Mouse (Mus musculus) megakaryocyte, embryonic 14.5 days (primary cell): Measurements from ENCODE around the gene Fam229a. TPM values are rescaled to one million over a fixed set of nuclear protein-coding genes. Genes with fewer than 3 reads are reported as not detected.
"Not testable (repeated sequence)": the region's sequence is repeated elsewhere in the genome, so short reads cannot be mapped to it uniquely, and the experiment has no call there.

Source experiments
- H3K27me3 ChIP-seq: replicated peaks from 2 replicates; pipeline ENCODE3; 2012; ENCODE audit warnings: inconsistent platforms
- H3K36me3 ChIP-seq: replicated peaks from 2 replicates; pipeline ENCODE3; 2012; ENCODE audit warnings: low read length, inconsistent platforms, mixed read lengths
- H3K4me1 ChIP-seq: 2 replicates; pipeline ENCODE4 v1.6.1; 2012; ENCODE audit warnings: inconsistent platforms
- H3K4me3 ChIP-seq: replicated peaks from 2 replicates; pipeline ENCODE3; 2012; ENCODE audit warnings: moderate library complexity, mild to moderate bottlenecking, inconsistent platforms
- H3K9me3 ChIP-seq: 2 replicates; pipeline ENCODE4 v1.6.1; 2012; ENCODE audit warnings: inconsistent platforms
- FLI1 ChIP-seq: IDR thresholded peaks from 2 replicates; pipeline ENCODE4 v1.6.1; 2012; ENCODE audit warnings: low read length, inconsistent platforms, mixed read lengths
- GATA1 ChIP-seq: IDR thresholded peaks from 3 replicates; pipeline ENCODE4 v1.6.1; 2012; ENCODE audit warnings: mixed read lengths, low read length, inconsistent platforms, borderline replicate concordance
- polyA plus RNA-seq: library from polyadenylated mRNA; stranded (reverse); fragments of >175 nt; gene quantifications from 2 replicates; pipeline ENCODE4 v1.2.3, GENCODE M21; 2012; ENCODE audit warnings: low replicate concordance; ENCODE audit not compliant: insufficient read depth

Fam229a gene
- 2.1 TPM in 1 of 2 replicates, not detected in the other for polyA plus RNA-seq

DNA sequence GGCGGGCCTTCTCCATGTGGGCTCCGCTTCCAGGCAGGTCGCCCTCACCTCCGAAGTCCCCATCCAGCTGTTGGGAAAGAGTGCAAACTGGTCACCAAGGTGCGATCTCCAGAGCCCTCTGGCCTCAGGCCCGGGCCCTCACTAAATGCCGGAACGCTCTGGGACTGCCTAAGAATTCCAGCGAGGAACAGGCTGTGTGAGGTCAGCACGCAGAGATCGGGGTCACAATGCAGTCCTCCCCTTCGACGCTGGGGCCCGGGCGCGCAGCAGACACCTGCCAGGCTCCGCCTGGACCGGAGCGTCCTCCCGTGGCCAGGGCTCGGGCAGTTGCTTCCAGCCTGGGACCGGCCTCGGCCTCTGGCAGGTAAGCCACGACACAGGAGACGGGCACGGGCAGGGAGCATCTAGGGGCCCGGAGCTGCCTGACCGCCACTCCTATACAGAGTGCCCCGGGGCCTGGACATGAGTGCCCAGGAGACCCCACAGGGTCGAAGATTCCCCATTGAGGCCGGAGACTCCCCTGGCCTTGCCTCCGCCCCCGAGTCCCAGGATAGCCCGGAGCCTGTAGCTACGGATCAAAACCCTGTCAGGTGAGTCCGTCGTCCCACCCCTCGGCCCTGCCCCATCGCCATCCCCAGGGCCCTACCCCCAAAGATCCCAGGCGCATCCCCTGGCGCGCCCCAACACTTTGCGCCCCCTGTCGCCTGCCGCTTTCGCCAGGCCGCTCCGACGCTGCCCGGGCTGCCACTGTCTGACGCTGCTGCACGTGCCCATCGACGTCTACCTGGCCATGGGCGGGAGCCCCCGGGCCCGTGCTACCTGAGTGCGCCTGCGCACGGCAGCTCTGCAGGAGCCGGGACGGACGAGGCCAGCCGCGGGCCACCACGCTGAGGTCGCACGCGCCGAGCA lies at the start of gene Fam229a, which contains the start of gene Tssk3:
Gene Fam229a, plus strand, starts transcription at position 219 of the 909 bp plus-strand sequence.
Gene Tssk3, minus strand, starts transcription at position 51 of the 909 bp plus-strand sequence.
- peaks cover 35% of the 10 kb centered on the region for H3K36me3 ChIP-seq

GRCm38 (mm10) chr4:129447360-129447759 lies 43.6 kb upstream of the Fam229a start:
- Histone ChIP-seq H3K4me1 (peaks cover 28% of the 10 kb centered on the region), H3K36me3 (no peaks in the 10 kb centered on the region), H3K27me3 (peaks cover 18% of the 10 kb centered on the region), H3K4me3 (no peak overlapping the region), H3K9me3 (no peaks in the 10 kb centered on the region)
- no peak for TF ChIP-seq FLI1
- no peak for TF ChIP-seq GATA1

More for the DNA sequence above, at the start of gene Fam229a, which contains the start of gene Tssk3:
- Histone ChIP-seq H3K27me3 (peaks cover 23% of the 10 kb centered on the region), H3K4me3 (peak within 1 kb of the TSS; percentile 33), H3K4me1 (peaks cover 29% of the 10 kb centered on the region), H3K9me3 (no peaks in the 10 kb centered on the region)
- TF ChIP-seq FLI1 (no peak), GATA1 (no peak)

DNA sequence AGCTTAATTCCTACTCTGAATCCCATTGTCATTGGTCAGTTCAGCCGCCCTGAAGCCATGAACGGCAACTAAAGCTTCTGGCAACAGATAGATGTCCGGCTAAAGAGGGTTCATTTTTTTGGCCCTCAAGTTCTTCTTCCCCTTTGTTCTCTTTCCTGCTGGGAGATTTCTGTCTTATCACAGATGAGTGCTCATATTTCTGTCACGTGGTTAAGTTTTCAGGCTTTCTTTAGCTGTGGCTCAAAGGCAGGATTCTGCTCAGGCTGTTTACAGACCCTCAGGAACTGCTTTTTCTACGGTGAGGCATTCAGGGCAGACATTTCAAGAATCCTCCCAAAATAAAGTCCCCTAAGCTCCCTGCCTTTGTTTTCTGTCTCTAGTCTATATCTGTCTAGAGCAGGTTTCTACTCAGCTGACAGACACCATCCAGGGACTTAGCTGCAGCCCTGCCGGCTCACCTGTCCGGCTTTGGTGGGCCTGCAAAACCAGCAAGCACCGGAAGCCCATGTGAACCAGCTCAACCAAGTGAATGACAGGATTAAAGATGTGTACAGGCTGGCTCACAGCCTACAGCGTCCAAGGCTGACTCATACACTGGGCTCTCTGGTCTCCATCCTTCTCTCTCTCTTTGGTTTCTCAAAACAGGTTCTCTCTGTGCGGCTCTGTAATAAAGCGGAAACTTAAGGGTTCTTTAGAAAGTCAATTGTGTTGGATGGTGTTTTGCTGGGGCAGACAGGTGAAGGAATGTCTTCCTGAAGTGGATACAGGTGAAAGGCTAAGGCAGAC lies 43.0 kb upstream of the Fam229a start:
- no peaks in the 10 kb centered on the region for H3K36me3 ChIP-seq
- H3K4me1 ChIP-seq = peaks cover 28% of the 10 kb centered on the region
- no peaks in the 10 kb centered on the region for H3K9me3 ChIP-seq
- peaks cover 12% of the 10 kb centered on the region for H3K27me3 ChIP-seq
- TF ChIP-seq GATA1 (no peak), FLI1 (no peak)
- H3K4me3 ChIP-seq = no peak overlapping the region

GRCm38 (mm10) chr4:129448713-129449112 lies 42.3 kb upstream of the Fam229a start:
- Histone ChIP-seq H3K27me3 (peaks cover 7% of the 10 kb centered on the region), H3K36me3 (no peaks in the 10 kb centered on the region), H3K4me3 (no peak overlapping the region), H3K4me1 (peaks cover 28% of the 10 kb centered on the region), H3K9me3 (peaks cover 5% of the 10 kb centered on the region)
- TF ChIP-seq FLI1 (no peak), GATA1 (no peak)

DNA sequence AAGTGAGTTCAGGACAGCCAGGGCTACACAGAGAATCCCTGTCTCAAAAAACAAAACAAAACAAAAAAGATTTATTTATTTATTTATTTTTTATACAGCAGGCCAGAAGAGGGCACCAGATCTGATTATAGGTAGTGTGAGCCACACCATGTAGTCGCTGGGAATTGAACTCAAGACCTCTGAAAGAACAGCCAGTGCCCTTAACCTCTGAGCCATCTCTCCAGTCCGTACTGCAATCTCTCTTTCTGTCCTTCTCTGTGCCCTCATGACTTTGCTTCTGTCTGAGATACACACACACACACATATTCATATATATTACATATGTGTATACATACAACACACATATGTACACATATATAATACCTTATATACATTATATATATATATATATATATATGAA lies 40.1 kb upstream of the Fam229a start:
- H3K4me3 ChIP-seq = no peak overlapping the region
- H3K27me3 ChIP-seq = peaks cover 7% of the 10 kb centered on the region
- H3K9me3 ChIP-seq = peaks cover 8% of the 10 kb centered on the region
- no peak for TF ChIP-seq FLI1
- no peak for TF ChIP-seq GATA1
- no peaks in the 10 kb centered on the region for H3K36me3 ChIP-seq
- H3K4me1 ChIP-seq = peaks cover 27% of the 10 kb centered on the region

GRCm38 (mm10) chr4:129451471-129452169 lies 39.4 kb upstream of the Fam229a start:
- no peak overlapping the region for H3K4me3 ChIP-seq
- H3K36me3 ChIP-seq = no peaks in the 10 kb centered on the region
- peaks cover 24% of the 10 kb centered on the region for H3K4me1 ChIP-seq
- TF ChIP-seq FLI1 (no peak), GATA1 (no peak)
- peaks cover 7% of the 10 kb centered on the region for H3K27me3 ChIP-seq
- H3K9me3 ChIP-seq = peaks cover 8% of the 10 kb centered on the region

- H3K36me3 ChIP-seq = no peaks in the 10 kb centered on the region
- peaks cover 8% of the 10 kb centered on the region for H3K9me3 ChIP-seq
- H3K4me1 ChIP-seq = peaks cover 12% of the 10 kb centered on the region
- TF ChIP-seq FLI1 = no peak
- TF ChIP-seq GATA1 = no peak
- peak overlapping the region; percentile 47 for H3K4me3 ChIP-seq
- no peaks in the 10 kb centered on the region for H3K27me3 ChIP-seq
These were observed 35.7 kb upstream of the Fam229a start for GRCm38 (mm10) chr4:129455265-129455664.

- Histone ChIP-seq H3K36me3 (no peaks in the 10 kb centered on the region), H3K4me1 (peaks cover 17% of the 10 kb centered on the region)
- no peak for TF ChIP-seq GATA1
- no peak for TF ChIP-seq FLI1
These were observed 34.9 kb upstream of the Fam229a start for GRCm38 (mm10) chr4:129456126-129456525.

DNA sequence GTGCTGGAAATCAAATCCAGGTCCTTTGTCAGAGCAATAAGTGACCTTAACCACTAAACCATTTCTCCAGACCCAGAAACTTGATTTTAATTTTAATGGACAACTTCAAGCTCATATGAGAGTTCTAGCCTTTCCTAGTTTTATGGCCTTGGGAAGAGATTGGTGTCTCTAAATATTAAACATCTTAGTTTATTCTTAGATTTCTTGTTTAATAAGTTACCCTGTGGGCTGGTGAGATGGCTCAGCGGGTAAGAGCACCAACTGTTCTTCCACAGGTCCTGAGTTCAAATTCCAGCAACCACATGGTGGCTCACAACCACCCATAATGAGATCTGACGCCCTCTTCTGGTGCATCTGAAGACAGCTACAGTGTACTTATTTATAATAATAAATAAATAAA lies 33.7 kb upstream of the Fam229a start:
- not testable (repeated sequence) for H3K4me3 ChIP-seq, H3K36me3 ChIP-seq, H3K27me3 ChIP-seq, H3K9me3 ChIP-seq
- peaks cover 17% of the 10 kb centered on the region for H3K4me1 ChIP-seq

More at GRCm38 (mm10) chr4:129456126-129456525, 34.9 kb upstream of the Fam229a start:
- H3K4me3 ChIP-seq = no peak overlapping the region
- H3K9me3 ChIP-seq = peaks cover 8% of the 10 kb centered on the region
- no peaks in the 10 kb centered on the region for H3K27me3 ChIP-seq
